Mouse (Mus musculus) CD4-positive, CD25-positive, alpha-beta regulatory T cell, adult 4 months (primary cell): Measurements from ENCODE around the gene Lefty2. TPM values are rescaled to one million over a fixed set of nuclear protein-coding genes. Genes with fewer than 3 reads are reported as not detected.
"Not testable (repeated sequence)": the region's sequence is repeated elsewhere in the genome, so short reads cannot be mapped to it uniquely, and the experiment has no call there.

Experiments
- ATAC-seq: one replicate; pipeline ENCODE4 v1.8.0; 2017
- polyA plus RNA-seq, 2 experiments: library from polyadenylated mRNA; unstranded; fragments of 100-300 nt; shearing (Covaris generic); gene quantifications; one replicate each; pipeline ENCODE4 v1.2.1; 2017

Gene Lefty2
- polyA plus RNA-seq, 2 experiments from 2014 or later: not detected

- peak; percentile 70 for ATAC-seq
Observed at GRCm38 (mm10) chr1:180936610-180937398, 43.9 kb downstream of the Lefty2 start.

- ATAC-seq: not testable (repeated sequence)
Observed at GRCm38 (mm10) chr1:180937631-180938030, 44.7 kb downstream of the Lefty2 start.

GRCm38 (mm10) chr1:180938781-180939180 is 45.9 kb downstream of the Lefty2 start:
- not testable (repeated sequence) for ATAC-seq

GRCm38 (mm10) chr1:180940776-180941460 is 48.0 kb downstream of the Lefty2 start:
- ATAC-seq: no peak

- ATAC-seq: no peak
Observed at GRCm38 (mm10) chr1:180941726-180942125, 48.8 kb downstream of the Lefty2 start.

- peak; percentile 69 for ATAC-seq
Observed at GRCm38 (mm10) chr1:180942166-180943031, 49.5 kb downstream of the Lefty2 start, which contains the start of gene Tmem63a. Gene Tmem63a, plus strand, starts transcription at chr1:180942344.

GRCm38 (mm10) chr1:180943032-180943644 is 50.2 kb downstream of the Lefty2 start:
- no peak for ATAC-seq

- ATAC-seq: no peak
Observed at GRCm38 (mm10) chr1:180943896-180944295, 51.0 kb downstream of the Lefty2 start.

GRCm38 (mm10) chr1:180944553-180944952 is 51.6 kb downstream of the Lefty2 start:
- no peak for ATAC-seq

GRCm38 (mm10) chr1:180945001-180945980 is 52.4 kb downstream of the Lefty2 start:
- ATAC-seq: peak; percentile 42

GRCm38 (mm10) chr1:180946448-180946847 is 53.5 kb downstream of the Lefty2 start:
- ATAC-seq: no peak

Other genes with a start within 250 kb of the Lefty2 start
- gene Mixl1, start 196.1 kb upstream of the Lefty2 start, polyA plus RNA-seq: under 1 TPM in 1 of 2 experiments, not detected in 1; 0.19 TPM
- 10 to 100 TPM; 11.2 to 16.1 TPM for gene Acbd3, start 167.1 kb upstream of the Lefty2 start, polyA plus RNA-seq
- 100 to 1,000 TPM; 579 to 648 TPM for gene H3f3a, start 79.2 kb upstream of the Lefty2 start, polyA plus RNA-seq
- 10 to 100 TPM; 44.4 to 50.2 TPM for gene Sde2, start 42.0 kb upstream of the Lefty2 start, polyA plus RNA-seq
- gene Pycr2, start 11.2 kb downstream of the Lefty2 start, polyA plus RNA-seq: 10 to 100 TPM; 40.9 to 59.2 TPM
- not detected for gene Lefty1, start 41.9 kb downstream of the Lefty2 start, polyA plus RNA-seq
- gene Tmem63a, start 49.2 kb downstream of the Lefty2 start, polyA plus RNA-seq: 10 to 100 TPM; 17.2 to 34.7 TPM
- 100 to 1,000 TPM; 247 to 262 TPM for gene Ephx1, start 127.8 kb downstream of the Lefty2 start, polyA plus RNA-seq
- not detected for gene 9130409I23Rik, start 158.1 kb downstream of the Lefty2 start, polyA plus RNA-seq